Mouse (Mus musculus) G1E (cell line): ENCODE measurements at regions not wholly inside any gene's neighbourhood (a gene's known extent, or its start where the extent isn't known, plus 50 kb on each side); places are given as distances from the start of the nearest gene placed in this dataset.

Source experiments
- CTCF ChIP-seq: IDR thresholded peaks from 2 replicates; pipeline ENCODE4 v1.5.1; 2012; ENCODE audit warnings: low read depth, low read length, inconsistent platforms, mixed read lengths
- GATA1 ChIP-seq: IDR thresholded peaks from 2 replicates; pipeline ENCODE4 v1.6.1; 2012; ENCODE audit warnings: borderline replicate concordance, low read length, inconsistent platforms, mixed read lengths
- TAL1 ChIP-seq: conservative IDR thresholded peaks from 2 replicates; pipeline ENCODE4 v1.6.1; 2012; ENCODE audit warnings: low read depth, low read length, inconsistent platforms, mixed read lengths

DNA sequence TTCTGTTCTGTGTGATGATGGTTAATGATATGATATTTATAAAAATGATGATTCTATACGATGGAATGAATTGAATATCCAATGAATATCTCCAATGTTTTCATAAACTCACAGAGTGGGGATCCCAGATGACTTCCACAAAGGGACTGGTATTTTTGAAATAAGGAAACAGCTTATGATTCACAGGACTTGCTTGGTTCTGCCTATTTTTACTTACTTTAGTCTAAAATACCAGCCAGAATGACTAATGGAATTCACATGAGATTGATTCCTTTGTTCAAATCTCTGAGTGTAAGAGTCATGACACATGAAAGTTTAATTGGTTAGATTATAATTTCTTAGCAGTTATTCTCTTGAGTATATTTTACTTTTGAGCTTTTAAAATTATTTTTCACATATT, 490.9 kb downstream of the Nova1 start:
- TF ChIP-seq CTCF = no peak
- TF ChIP-seq GATA1 = no peak
- no peak for TF ChIP-seq TAL1
